ENCODE assay signal across 9 mouse cellular contexts in genomic region chr5:149488360-149489021, GRCm38 (mm10). TPM values are rescaled to one million over a fixed set of nuclear protein-coding genes. Genes with fewer than 3 reads are reported as not detected.
DNase-seq lines count a peak whose midpoint lies in the region; ATAC-seq and TF ChIP-seq lines count a peak whose summit lies in the region.
"Had no signal": no experiment of that assay in that cellular context is flagged by ENCODE, and none has a peak within 500 bp of the region (broad histone marks: within the 10 kb centered on the region; RNA-seq: fewer than 3 reads in every experiment).

No protein-coding gene starts in this region.

- H3K4me2 ChIP-seq in forebrain, embryonic 12.5 days = peak overlapping the region; percentile 54
- H3K4me2 ChIP-seq in midbrain, embryonic 16.5 days (ENCODE audit: low read length) = peak overlapping the region; percentile 47

- 16% methylated on average over 11 of the region's 11 CpGs for WGBS in forebrain, embryonic 12.5 days
- WGBS in midbrain, embryonic 16.5 days = 7% methylated on average over 11 of the region's 11 CpGs

- no peaks in the 10 kb centered on the region for H3K9me3 ChIP-seq in forebrain, embryonic 12.5 days
- no peaks in the 10 kb centered on the region for H3K9me3 ChIP-seq in midbrain, embryonic 16.5 days (replicated peaks; ENCODE audit: control insufficient read depth, low read length, poor library complexity, severe bottlenecking)

- H3K27ac ChIP-seq in layer of hippocampus, adult 2 months = peak overlapping the region; percentile 89
- H3K27ac ChIP-seq in forebrain, embryonic 12.5 days = peak overlapping the region; percentile 95
- peak overlapping the region; percentile 95 for H3K27ac ChIP-seq in midbrain, embryonic 16.5 days (ENCODE audit: low read length)

- H3K36me3 ChIP-seq in forebrain, embryonic 12.5 days (replicated peaks) = no peaks in the 10 kb centered on the region
- H3K36me3 ChIP-seq in midbrain, embryonic 16.5 days (ENCODE audit: control insufficient read depth, insufficient read depth, low read length) = no peaks in the 10 kb centered on the region

- peak overlapping the region; percentile 2; the same call in 1 of the 2 replicates for H3K9ac ChIP-seq in forebrain, embryonic 12.5 days
- H3K9ac ChIP-seq in midbrain, embryonic 16.5 days (ENCODE audit: low read depth, low read length) = peak overlapping the region; percentile 56; the same call in 1 of the 2 replicates

- peak; percentile 78 for ATAC-seq in forebrain, embryonic 12.5 days (ENCODE audit: low FRiP score)
- ATAC-seq in midbrain, embryonic 16.5 days = peak; percentile 75

- peak overlapping the region; percentile 30 for H3K4me3 ChIP-seq in layer of hippocampus, adult 2 months
- H3K4me3 ChIP-seq in forebrain, embryonic 12.5 days (replicated peaks) = no peak overlapping the region
- H3K4me3 ChIP-seq in midbrain, embryonic 16.5 days (ENCODE audit: low read depth, low read length) = no peak overlapping the region

- TF ChIP-seq CTCF in layer of hippocampus, adult 2 months (conservative IDR thresholded peaks at IDR 0.05) = no peak

- DNase-seq in layer of hippocampus, adult 2 months (ENCODE audit: low spot score in 2 of 2) = no peak
- DNase-seq in layer of hippocampus, postnatal 36 days = no peak
- DNase-seq in adrenal gland, adult 2 months = peak; percentile 87
- no peak for DNase-seq in lung, postnatal 14 days
- DNase-seq in cerebellum, adult 18-20 months = no peak
- no peak for DNase-seq in left cerebral cortex, adult 9 months (ENCODE audit: low spot score in 2 of 2)

- H3K4me1 ChIP-seq in forebrain, embryonic 12.5 days = peaks cover 41% of the 10 kb centered on the region
- H3K4me1 ChIP-seq in midbrain, embryonic 16.5 days (ENCODE audit: control insufficient read depth, insufficient read depth, low read length) = peaks cover 29% of the 10 kb centered on the region

- no peaks in the 10 kb centered on the region for H3K27me3 ChIP-seq in forebrain, embryonic 12.5 days
- no peaks in the 10 kb centered on the region for H3K27me3 ChIP-seq in midbrain, embryonic 16.5 days (ENCODE audit: control insufficient read depth, insufficient read depth, low read depth, low read length)

RNA-seq across cellular contexts. Expression of gene Wdr95, which starts 40.0 kb away (rescaled TPM):
- total RNA-seq in layer of hippocampus, adult 2 months (2021) = 1 to 10 TPM in 1 of 2 experiments, under 1 TPM in 1; 0.41 to 1.0 TPM
- total RNA-seq in layer of hippocampus, postnatal 36 days (2021) = 1 to 10 TPM in 1 of 2 experiments, under 1 TPM in 1; 0.62 to 2.4 TPM
- total RNA-seq in adrenal gland, adult 2 months (2021) = not detected
- polyA plus RNA-seq in adrenal gland, adult 2 months (2012; rRNA removed) = not detected in 2 replicates
- polyA plus RNA-seq in forebrain, embryonic 12.5 days (2016; fragmentation: Nextera tagmentation; extraction: Ambion mirVana) = 0.17 and 0.68 TPM in 2 replicates
- polyA plus RNA-seq in midbrain, embryonic 16.5 days (2015; fragmentation: Nextera tagmentation; extraction: Ambion mirVana) = 0.11 and 0.33 TPM in 2 replicates
- polyA plus RNA-seq: large intestine, adult 2 months had no signal

RNA-seq across cellular contexts. Expression of gene Tex26, which starts 49.0 kb away (rescaled TPM):
- total RNA-seq in layer of hippocampus, adult 2 months (2021) = under 1 TPM; 0.49 to 0.69 TPM
- total RNA-seq in layer of hippocampus, postnatal 36 days (2021) = under 1 TPM; 0.30 to 0.73 TPM
- under 1 TPM in 1 of 2 experiments, not detected in 1; 0.31 TPM for total RNA-seq in adrenal gland, adult 2 months (2021)
- polyA plus RNA-seq in adrenal gland, adult 2 months (2012; rRNA removed) = not detected in 2 replicates
- polyA plus RNA-seq in forebrain, embryonic 12.5 days (2016; fragmentation: Nextera tagmentation; extraction: Ambion mirVana) = 2.0 and 2.9 TPM in 2 replicates
- 1.6 and 2.0 TPM in 2 replicates for polyA plus RNA-seq in midbrain, embryonic 16.5 days (2015; fragmentation: Nextera tagmentation; extraction: Ambion mirVana)
- polyA plus RNA-seq: large intestine, adult 2 months had no signal
